Mouse (Mus musculus) heart, adult 2 months (tissue): Measurements from ENCODE around the gene Smim23. TPM values are rescaled to one million over a fixed set of nuclear protein-coding genes. Genes with fewer than 3 reads are reported as not detected.

Experiments
- DNase-seq, 2 experiments: peaks; one replicate each; pipeline ENCODE4 v3.0.0; 2021
- H3K27ac ChIP-seq: fragments of 200-600 bp; 2 replicates; pipeline ENCODE4 v1.8.1; 2022
- H3K27me3 ChIP-seq: fragments of 200-500 bp; 2 replicates; pipeline ENCODE4 v1.6.1; 2012; ENCODE audit warnings: mild to moderate bottlenecking, low read length, inconsistent platforms, mixed read lengths; ENCODE audit not compliant: control insufficient read depth, insufficient read depth
- H3K36me3 ChIP-seq: fragments of 200-500 bp; 2 replicates; pipeline ENCODE4 v1.6.1; 2012; ENCODE audit warnings: low read length, inconsistent platforms; ENCODE audit not compliant: control insufficient read depth, insufficient read depth
- H3K4me1 ChIP-seq: fragments of 200-500 bp; 2 replicates; pipeline ENCODE4 v1.6.1; 2011; ENCODE audit warnings: low read length; ENCODE audit not compliant: control insufficient read depth, insufficient read depth
- H3K4me3 ChIP-seq: fragments of 200-600 bp; 2 replicates; pipeline ENCODE4 v1.8.1; 2022
- H3K79me2 ChIP-seq: fragments of 200-500 bp; replicated peaks from 2 replicates; pipeline ENCODE4 v1.6.1; 2012; ENCODE audit warnings: mild to moderate bottlenecking, inconsistent platforms, low read length, moderate library complexity, mixed read lengths; ENCODE audit not compliant: control insufficient read depth, insufficient read depth
- H3K9ac ChIP-seq: fragments of 200-500 bp; 2 replicates; pipeline ENCODE4 v1.6.1; 2012; ENCODE audit warnings: low read depth, mild to moderate bottlenecking, control low read depth, inconsistent platforms, low read length, mixed read lengths
- CTCF ChIP-seq: fragments of 200-600 bp; IDR thresholded peaks from 2 replicates; pipeline ENCODE4 v1.8.1; 2022; ENCODE audit warnings: antibody characterized with exemption, mild to moderate bottlenecking, moderate library complexity
- EP300 ChIP-seq: fragments of 200-500 bp; IDR thresholded peaks from 2 replicates; pipeline ENCODE4 v1.6.1; 2011; ENCODE audit warnings: low read depth, low read length, control low read depth; ENCODE audit not compliant: insufficient read depth
- POLR2A ChIP-seq: fragments of 200-500 bp; IDR thresholded peaks from 2 replicates; pipeline ENCODE4 v1.6.1; 2011; ENCODE audit warnings: mild to moderate bottlenecking, low read depth, low read length, control low read depth; ENCODE audit not compliant: insufficient read depth
- WGBS: fragments of 180-500 bp; shearing (Covaris S2); methylation state at CpG from one replicate; pipeline ENCODE4 v1.1.7; 2018; 5-methylcytosine and 5-hydroxymethylcytosine counted together
- intact Hi-C: fragments of 180-260 bp; cut with DNase I; formaldehyde crosslinking; loops from one replicate; pipeline ENCODE4 v1.15.1; 2025
- polyA plus RNA-seq: library from polyadenylated mRNA; depleted of rRNA; stranded (reverse); fragments of >200 nt; gene quantifications from 2 replicates; pipeline ENCODE4 v1.2.3, GENCODE M21; 2012
- total RNA-seq, 2 experiments: library from RNA; stranded (reverse); gene quantifications; 2 replicates each; pipeline ENCODE4 v1.2.3; 2021

The Smim23 gene
- total and polyA plus RNA-seq, 3 experiments = not detected

- Histone ChIP-seq H3K27ac (no peak overlapping the region), H3K9ac (no peak overlapping the region), H3K27me3 (no peaks in the 10 kb centered on the region), H3K79me2 (no peaks in the 10 kb centered on the region), H3K36me3 (no peaks in the 10 kb centered on the region), H3K4me3 (no peak overlapping the region), H3K4me1 (no peaks in the 10 kb centered on the region)
- 88% methylated on average over 5 of the region's 5 CpGs for WGBS
- DNase-seq = no peak
- intact Hi-C loops = no loop called here
- no peak for TF ChIP-seq CTCF
- TF ChIP-seq POLR2A = no peak
- no peak for TF ChIP-seq EP300
Observed at GRCm38 (mm10) chr11:32786201-32786600, 38.2 kb downstream of the Smim23 start.

- no peak for DNase-seq
- H3K27me3 ChIP-seq = no peaks in the 10 kb centered on the region
- intact Hi-C loops = no loop called here
- 88% methylated on average over 6 of the region's 6 CpGs for WGBS
- TF ChIP-seq EP300 = no peak
- no peak for TF ChIP-seq CTCF
- no peak for TF ChIP-seq POLR2A
- no peaks in the 10 kb centered on the region for H3K79me2 ChIP-seq
- H3K27ac ChIP-seq = no peak overlapping the region
- H3K4me1 ChIP-seq = no peaks in the 10 kb centered on the region
- no peak overlapping the region for H3K9ac ChIP-seq
- no peak overlapping the region for H3K4me3 ChIP-seq
- no peaks in the 10 kb centered on the region for H3K36me3 ChIP-seq
Observed at GRCm38 (mm10) chr11:32785591-32786147, 38.7 kb downstream of the Smim23 start.

- 42% methylated on average over 3 of the region's 3 CpGs for WGBS
- Histone ChIP-seq H3K9ac (no peak overlapping the region), H3K27ac (no peak overlapping the region), H3K4me1 (no peaks in the 10 kb centered on the region), H3K27me3 (no peaks in the 10 kb centered on the region), H3K79me2 (no peaks in the 10 kb centered on the region), H3K36me3 (no peaks in the 10 kb centered on the region), H3K4me3 (no peak overlapping the region)
- intact Hi-C loops = no loop called here
- DNase-seq = peak in 1 of 2 experiments; percentile 7
- TF ChIP-seq CTCF (no peak), EP300 (no peak), POLR2A (no peak)
Observed at GRCm38 (mm10) chr11:32782724-32783123, 41.7 kb downstream of the Smim23 start.

DNA sequence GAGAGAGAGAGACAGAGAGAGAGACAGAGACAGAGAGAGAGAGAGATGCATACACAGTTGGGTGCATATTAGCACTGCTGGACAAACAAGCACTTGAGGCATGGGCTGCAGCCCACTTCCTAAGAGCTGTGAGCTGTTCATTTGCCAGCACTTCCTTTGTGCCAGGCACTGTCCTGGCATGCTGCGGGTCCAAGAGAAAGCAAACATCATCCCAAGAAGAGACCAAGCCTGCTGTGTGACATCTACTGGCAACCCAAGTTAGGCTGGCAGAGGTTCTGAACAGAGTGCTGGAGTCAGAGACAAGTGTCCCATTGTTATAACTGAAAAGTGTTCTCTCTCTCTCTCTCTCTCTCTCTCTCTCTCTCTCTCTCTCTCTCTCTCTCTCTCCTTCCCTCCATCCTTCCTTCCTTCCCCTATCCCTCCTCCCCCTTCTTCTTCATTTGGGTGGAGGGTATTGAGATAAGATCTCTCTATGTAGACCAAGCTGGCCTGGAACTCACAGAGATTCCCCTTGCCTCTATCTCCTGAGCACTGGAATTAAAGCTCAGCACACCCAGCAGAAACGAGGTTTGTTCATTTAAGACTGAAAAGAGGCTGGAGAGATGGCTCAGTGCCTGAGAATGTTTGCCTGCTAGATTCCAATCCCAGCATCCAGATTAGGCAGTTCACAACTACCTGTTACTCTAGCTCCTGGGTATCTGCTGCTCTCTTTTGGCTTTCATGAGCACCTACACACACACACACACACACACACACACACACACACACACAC, 42.6 kb downstream of the Smim23 start:
- H3K4me1 ChIP-seq = no peaks in the 10 kb centered on the region
- TF ChIP-seq POLR2A (no peak), CTCF (no peak), EP300 (no peak)
- intact Hi-C loops = no loop called here
- no peaks in the 10 kb centered on the region for H3K79me2 ChIP-seq
- DNase-seq = no peak
- H3K27me3 ChIP-seq = no peaks in the 10 kb centered on the region
- H3K27ac ChIP-seq = no peak overlapping the region
- whole genome bisulfite sequencing = 41% methylated on average over 2 of the region's 2 CpGs
- no peak overlapping the region for H3K9ac ChIP-seq
- no peak overlapping the region for H3K4me3 ChIP-seq
- no peaks in the 10 kb centered on the region for H3K36me3 ChIP-seq

- Histone ChIP-seq H3K4me3 (no peak overlapping the region), H3K27me3 (no peaks in the 10 kb centered on the region), H3K27ac (no peak overlapping the region), H3K9ac (no peak overlapping the region), H3K4me1 (no peaks in the 10 kb centered on the region), H3K79me2 (no peaks in the 10 kb centered on the region), H3K36me3 (no peaks in the 10 kb centered on the region)
- WGBS = 30% methylated on average over 11 of the region's 11 CpGs
- TF ChIP-seq EP300 (no peak), CTCF (no peak), POLR2A (no peak)
- no peak for DNase-seq
- intact Hi-C loops = no loop called here
Observed at GRCm38 (mm10) chr11:32780747-32781536, 43.5 kb downstream of the Smim23 start.
